Mouse (Mus musculus) left cerebral cortex, postnatal 10 days (tissue): ENCODE data around the gene A330070K13Rik. TPM values are rescaled to one million over a fixed set of nuclear protein-coding genes. Genes with fewer than 3 reads are reported as not detected.
A peak's percentile ranks its signal among the peaks of the same experiment; 100 is the strongest.

ENCODE experiments used
- DNase-seq, 2 experiments: peaks; one replicate each; pipeline ENCODE4 v3.0.0; 2021 to 2022; ENCODE audit warnings: low spot score in 2 of 2, mixed read lengths in 1 of 2; ENCODE audit errors: extremely low spot score in 1 of 2
- intact Hi-C: fragments of 180-260 bp; cut with DNase I; formaldehyde crosslinking; loops from one replicate; pipeline ENCODE4 v1.15.1; 2025
- total RNA-seq, 2 experiments: library from RNA; stranded (reverse); gene quantifications; 2 replicates each; pipeline ENCODE4 v1.2.3; 2021

The A330070K13Rik gene
- total RNA-seq: not detected

DNA sequence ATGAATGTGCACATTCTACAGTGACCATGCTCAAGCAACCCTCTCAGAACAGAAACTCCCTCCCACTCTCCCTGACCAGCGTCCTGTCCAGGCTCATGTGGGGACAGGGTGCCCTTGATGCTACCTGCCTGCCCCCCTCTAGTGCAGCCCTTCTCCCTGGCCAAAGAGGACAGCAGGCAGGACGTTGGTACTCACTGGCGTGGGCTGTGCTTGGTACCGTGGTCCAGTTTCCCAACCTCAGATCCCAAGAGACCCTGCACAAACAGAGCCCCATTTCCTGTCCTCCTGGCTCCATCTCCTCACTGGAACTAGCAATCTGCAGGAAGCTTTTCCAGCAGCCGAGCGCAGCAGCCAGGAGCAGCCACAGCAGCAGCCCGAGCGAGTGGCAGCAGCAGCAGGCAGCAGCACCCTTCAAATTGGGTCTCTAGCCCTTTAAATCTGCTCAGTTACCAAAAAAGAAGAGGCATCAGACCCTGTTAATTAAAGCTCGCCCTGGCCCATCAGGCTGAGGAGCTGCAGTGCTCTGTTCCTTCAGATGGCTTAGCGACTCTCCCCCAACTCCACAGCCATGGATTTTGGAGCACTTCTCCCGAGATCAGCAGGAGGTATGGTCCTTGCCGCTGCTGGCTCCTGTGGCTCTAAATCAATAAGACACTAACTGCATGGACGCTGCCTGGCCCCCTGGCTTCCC is at the start of gene A330070K13Rik:
Gene A330070K13Rik (minus strand): TSS at position 410 of the 691 bp plus-strand sequence.
- peak; percentile 20 to 43 for DNase-seq
- intact Hi-C loops: no loop called here

DNA sequence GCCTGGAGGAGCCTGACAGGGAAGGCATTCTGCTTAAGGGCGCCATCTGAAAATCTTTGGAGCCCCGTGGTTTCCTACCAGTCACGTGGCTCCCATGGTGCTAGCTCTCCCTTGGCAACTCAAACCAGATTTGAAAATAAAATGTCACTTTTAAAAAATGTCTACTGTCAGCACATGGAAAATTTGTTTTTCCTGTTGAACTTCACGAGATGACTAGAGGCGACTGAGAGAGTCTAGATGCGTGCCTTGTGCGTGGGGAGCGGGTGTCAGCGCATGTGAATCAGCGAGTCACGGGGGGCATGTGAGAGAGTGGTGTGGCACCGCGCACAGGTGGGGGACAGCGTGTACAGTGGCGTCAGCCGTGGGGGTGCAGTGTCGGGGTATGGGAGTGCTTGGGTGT is 27.1 kb upstream of the A330070K13Rik start:
- intact Hi-C loops: no loop called here
- peak; percentile 11 to 38 for DNase-seq

GRCm38 (mm10) chr5:130409706-130410105 is 25.3 kb upstream of the A330070K13Rik start:
- intact Hi-C loops: loop anchor here (5.0 kb wide), 1 partner anchor 443 kb away; no protein-coding TSS in a partner anchor
- DNase-seq: no peak

DNA sequence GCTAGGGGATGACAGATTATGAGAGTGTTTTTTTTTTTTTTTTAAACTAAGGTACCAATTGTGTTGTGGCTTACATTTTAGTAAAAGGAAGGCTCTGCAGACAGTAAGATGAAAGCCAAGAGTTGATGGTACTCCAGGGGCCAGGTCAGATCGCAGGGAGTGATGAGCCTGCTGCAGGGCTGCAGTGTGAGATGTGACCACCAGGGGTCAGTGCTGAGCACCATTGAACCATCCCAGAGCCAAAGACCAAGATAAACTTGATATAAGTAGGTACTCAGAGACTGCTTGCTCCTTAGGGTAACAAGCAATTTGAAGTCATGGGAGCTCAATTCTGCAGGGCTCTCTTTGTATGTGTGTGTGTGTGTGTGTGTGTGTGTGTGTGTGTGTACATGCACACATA is 20.8 kb upstream of the A330070K13Rik start:
- intact Hi-C loops: loop anchor here (5.0 kb wide), 1 partner anchor 447 kb away; no protein-coding TSS in a partner anchor

DNA sequence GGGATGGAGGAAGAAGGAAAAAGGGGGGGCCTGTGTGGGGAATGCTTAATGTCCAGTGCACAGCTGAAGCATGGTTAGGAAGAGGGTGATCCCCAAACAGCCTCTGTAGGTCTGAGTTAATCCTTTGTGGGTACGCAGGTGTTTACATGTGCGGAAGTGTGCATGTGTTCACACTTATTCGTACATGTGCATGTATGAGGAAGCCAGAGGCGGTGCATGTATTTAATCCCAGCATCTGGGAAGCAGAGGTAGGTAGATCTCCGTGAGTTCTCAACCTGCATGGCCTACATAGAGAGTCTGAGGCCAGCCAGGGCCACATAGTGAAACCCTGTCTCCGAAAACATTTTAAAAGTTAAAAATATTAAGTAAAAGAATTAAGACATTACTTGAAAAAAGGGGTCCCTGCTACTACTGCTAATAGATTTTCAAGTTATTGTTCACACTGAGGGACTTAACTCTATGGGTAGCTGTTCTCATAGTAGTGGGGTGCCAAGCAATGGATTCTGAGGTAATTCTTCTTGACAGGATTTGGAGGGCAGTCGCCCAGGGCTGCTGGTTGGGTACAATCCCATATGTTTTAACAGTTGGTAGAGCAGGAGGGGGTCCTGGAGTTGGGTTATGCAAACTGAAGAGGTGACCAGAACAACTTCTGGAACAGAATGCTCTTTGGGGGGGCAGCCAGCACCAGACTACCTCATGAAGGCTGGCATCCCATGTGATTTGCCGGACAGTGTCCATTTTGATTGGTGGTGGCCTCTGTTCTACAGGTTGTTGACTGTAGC is 15.9 kb upstream of the A330070K13Rik start:
- no peak for DNase-seq
- intact Hi-C loops: no loop called here

More for the DNA sequence above, 20.8 kb upstream of the A330070K13Rik start:
- peak in 1 of 2 experiments; percentile 31 for DNase-seq

DNA sequence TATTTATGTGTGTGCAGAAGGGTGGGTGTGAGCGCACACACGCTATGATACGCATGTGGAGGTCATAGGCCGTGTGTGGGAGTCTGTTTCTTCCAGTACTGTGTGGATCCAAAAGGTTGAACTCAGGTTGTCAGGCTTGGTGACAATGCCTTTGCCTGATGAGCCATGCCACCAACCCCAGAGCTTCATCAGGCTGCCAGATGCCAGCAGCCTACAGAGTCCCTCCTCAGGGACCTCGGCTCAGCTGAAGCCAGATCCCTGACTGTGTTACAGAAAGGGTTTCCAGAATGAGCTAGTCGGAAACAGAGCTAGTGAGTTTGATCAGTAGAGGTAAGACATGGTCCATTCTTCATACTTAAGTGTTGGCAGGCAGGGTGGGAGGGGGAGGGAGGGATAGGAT is 10.7 kb upstream of the A330070K13Rik start:
- intact Hi-C loops: no loop called here
- DNase-seq: no peak

GRCm38 (mm10) chr5:130394386-130394785 is 10.0 kb upstream of the A330070K13Rik start:
- DNase-seq: no peak
- intact Hi-C loops: no loop called here

- DNase-seq: no peak
- intact Hi-C loops: no loop called here
Measured at GRCm38 (mm10) chr5:130393618-130394355, 9.4 kb upstream of the A330070K13Rik start.

DNA sequence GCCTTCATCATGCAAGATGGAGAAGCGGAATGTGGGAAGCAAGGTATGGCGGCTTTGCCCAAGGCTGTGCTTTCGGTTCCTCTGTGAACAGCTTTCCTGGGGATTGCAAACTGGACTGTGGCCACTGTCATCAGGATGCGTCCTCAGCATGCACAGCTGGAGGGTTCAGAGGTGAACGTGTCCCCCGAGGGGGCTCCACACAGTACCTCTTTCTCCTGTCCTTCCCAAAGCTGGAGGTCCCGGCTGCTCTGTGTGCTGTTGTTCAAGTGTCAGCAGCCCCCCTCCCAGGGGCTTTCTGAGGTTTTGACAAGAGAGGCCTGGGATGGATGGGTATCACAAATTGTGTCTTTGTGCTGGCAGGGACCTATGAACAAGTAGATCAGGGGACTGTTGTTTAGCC is 2.0 kb upstream of the A330070K13Rik start:
- intact Hi-C loops: no loop called here

GRCm38 (mm10) chr5:130375411-130375810 is 9.0 kb downstream of the A330070K13Rik start:
- intact Hi-C loops: no loop called here

More for the DNA sequence above, 2.0 kb upstream of the A330070K13Rik start:
- no peak for DNase-seq

GRCm38 (mm10) chr5:130369237-130369636 is 15.2 kb downstream of the A330070K13Rik start, which contains the start of gene Caln1:
Caln1 (plus strand) TSS chr5:130369455.
- intact Hi-C loops: no loop called here

More at GRCm38 (mm10) chr5:130375411-130375810, 9.0 kb downstream of the A330070K13Rik start:
- DNase-seq: no peak

DNA sequence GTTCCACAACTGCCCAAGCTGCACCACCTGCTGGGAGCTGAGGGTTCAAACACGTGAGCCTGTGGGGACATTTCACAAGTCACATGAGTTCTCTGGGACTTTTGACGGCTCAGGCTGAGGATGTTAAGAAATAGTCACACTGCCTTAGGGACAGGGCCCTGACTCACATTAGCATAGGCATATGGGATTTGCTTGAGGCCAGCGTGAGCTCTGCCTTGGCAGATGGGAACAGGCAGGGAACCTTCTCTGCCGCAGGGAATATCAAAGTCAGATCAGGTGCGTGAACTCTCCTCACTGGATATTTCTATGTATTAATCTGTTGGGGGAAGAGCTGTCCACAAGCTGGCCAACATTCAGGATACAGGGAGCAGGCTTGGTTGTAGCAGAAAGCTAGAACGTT is 16.2 kb downstream of the A330070K13Rik start:
- intact Hi-C loops: no loop called here
- no peak for DNase-seq

More at GRCm38 (mm10) chr5:130369237-130369636, 15.2 kb downstream of the A330070K13Rik start, which contains the start of gene Caln1:
- peak in 1 of 2 experiments; percentile 34 for DNase-seq

GRCm38 (mm10) chr5:130363773-130364172 is 20.7 kb downstream of the A330070K13Rik start:
- intact Hi-C loops: no loop called here
- DNase-seq: no peak

- intact Hi-C loops: no loop called here
Measured at GRCm38 (mm10) chr5:130363111-130363510, 21.3 kb downstream of the A330070K13Rik start.

DNA sequence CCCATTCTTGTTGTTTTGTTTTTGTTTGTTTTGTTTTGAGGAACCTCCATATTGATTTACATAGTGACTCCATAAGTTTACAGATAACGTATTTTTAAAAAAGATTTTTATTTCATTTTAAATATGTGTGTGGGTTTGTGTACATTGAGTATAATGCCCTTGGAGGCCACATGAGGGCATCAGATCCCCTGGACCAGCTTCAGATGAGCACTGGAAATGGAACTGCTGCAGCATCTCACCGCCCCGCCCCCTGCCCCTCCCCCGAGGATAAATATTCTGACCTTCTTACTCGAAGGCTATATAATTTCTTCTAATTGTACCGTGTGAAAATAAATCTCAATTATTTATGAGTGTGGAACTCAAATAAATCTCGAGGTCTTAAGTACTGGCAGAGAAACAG is 29.2 kb downstream of the A330070K13Rik start:
- DNase-seq: no peak
- intact Hi-C loops: no loop called here

More at GRCm38 (mm10) chr5:130363111-130363510, 21.3 kb downstream of the A330070K13Rik start:
- DNase-seq: no peak

DNA sequence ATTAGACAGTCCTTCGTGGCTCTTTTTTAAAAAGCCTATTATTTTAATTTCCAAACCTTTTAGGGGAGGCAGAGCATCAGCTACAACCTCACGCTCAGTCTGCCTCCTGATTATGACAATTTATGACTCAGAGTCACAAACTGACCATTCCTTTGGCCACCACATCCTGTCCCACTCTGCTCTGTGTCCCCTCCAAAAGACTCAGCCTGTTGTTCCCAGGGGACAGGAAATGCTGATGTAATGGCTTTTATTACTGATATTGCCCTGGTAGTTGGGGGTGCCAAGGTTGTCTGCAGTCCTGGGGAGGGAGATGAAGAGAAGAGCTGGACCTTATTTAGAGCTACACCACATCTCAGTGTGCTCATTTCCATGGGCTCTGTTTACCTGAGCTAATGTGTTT is 38.6 kb downstream of the A330070K13Rik start:
- intact Hi-C loops: no loop called here
- DNase-seq: no peak

DNA sequence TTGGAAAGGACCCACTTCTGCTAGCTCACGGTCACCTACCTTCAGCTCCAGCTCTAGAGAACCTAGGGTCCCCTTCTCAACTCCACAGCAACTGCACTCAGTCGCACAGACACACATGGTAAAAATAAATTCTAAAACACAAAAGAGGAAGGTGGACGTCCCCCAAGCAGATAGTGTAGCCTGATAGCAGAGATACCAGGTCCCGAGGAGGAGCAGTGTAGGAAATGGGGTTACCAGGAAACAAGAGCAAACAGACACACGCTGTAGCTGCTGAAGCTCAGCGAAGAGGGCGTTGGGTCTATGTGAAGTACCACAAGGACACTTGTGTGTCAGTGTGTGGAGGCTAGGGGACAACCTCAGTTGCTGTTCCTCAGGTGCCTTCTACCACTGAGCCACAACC is 39.4 kb downstream of the A330070K13Rik start:
- intact Hi-C loops: no loop called here
- DNase-seq: no peak

DNA sequence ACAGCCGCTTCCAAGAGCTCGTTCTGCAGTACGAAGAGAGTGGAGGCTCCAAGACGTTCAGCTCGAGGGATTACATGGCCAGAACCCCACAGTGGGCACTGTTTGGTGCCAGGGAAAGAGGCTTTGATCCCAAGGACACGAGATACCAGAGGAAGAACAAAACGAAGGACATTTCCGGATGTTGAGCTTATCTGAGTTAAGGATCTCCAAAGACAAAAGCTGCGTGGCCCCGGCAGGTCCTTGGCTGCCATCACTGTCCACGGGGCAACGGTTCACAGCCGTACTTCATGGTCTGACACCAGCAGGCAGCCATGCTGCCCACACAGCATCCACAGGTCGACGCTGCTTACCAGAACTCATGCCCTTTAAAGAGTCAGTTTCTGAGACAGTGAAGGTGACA is 43.8 kb downstream of the A330070K13Rik start:
- DNase-seq: no peak

GRCm38 (mm10) chr5:130335462-130335861 is 49.0 kb downstream of the A330070K13Rik start:
- intact Hi-C loops: no loop called here
- no peak for DNase-seq

More for the DNA sequence above, 43.8 kb downstream of the A330070K13Rik start:
- intact Hi-C loops: no loop called here
